Comparison of ENCODE assay signal across 34 mouse cellular contexts in genomic region chr8:6958086-6958485, GRCm38 (mm10).
"Had no signal": no experiment of that assay in that cellular context is flagged by ENCODE, and none has a peak within 500 bp of the region (broad histone marks: within the 10 kb centered on the region; RNA-seq: fewer than 3 reads in every experiment).

No protein-coding gene starts in this region.

- H3K36me3 ChIP-seq: heart, embryonic 10.5 days; heart, embryonic 12.5 days; heart, embryonic 13.5 days; heart, embryonic 15.5 days; hindbrain, embryonic 10.5 days; hindbrain, embryonic 12.5 days; hindbrain, embryonic 13.5 days; hindbrain, embryonic 15.5 days; intestine, embryonic 15.5 days; kidney, embryonic 15.5 days had no signal

- H3K27me3 ChIP-seq: heart, embryonic 12.5 days; heart, embryonic 13.5 days; heart, embryonic 15.5 days; hindbrain, embryonic 12.5 days; hindbrain, embryonic 13.5 days; hindbrain, embryonic 15.5 days; intestine, embryonic 15.5 days; kidney, embryonic 15.5 days had no signal

- H3K4me1 ChIP-seq: heart, embryonic 10.5 days; heart, embryonic 12.5 days; heart, embryonic 13.5 days; heart, embryonic 15.5 days; hindbrain, embryonic 10.5 days; hindbrain, embryonic 12.5 days; hindbrain, embryonic 13.5 days; hindbrain, embryonic 15.5 days; intestine, embryonic 15.5 days; kidney, embryonic 15.5 days had no signal

- H3K4me3 ChIP-seq: heart, embryonic 10.5 days; heart, embryonic 12.5 days; heart, embryonic 13.5 days; heart, embryonic 15.5 days; hindbrain, embryonic 10.5 days; hindbrain, embryonic 12.5 days; hindbrain, embryonic 13.5 days; hindbrain, embryonic 15.5 days; intestine, embryonic 15.5 days; kidney, embryonic 15.5 days; layer of hippocampus, adult 2 months had no signal

- H3K4me2 ChIP-seq: heart, embryonic 11.5 days; heart, embryonic 12.5 days; heart, embryonic 13.5 days; heart, embryonic 15.5 days; hindbrain, embryonic 12.5 days; hindbrain, embryonic 13.5 days; hindbrain, embryonic 14.5 days; hindbrain, embryonic 15.5 days; intestine, embryonic 15.5 days; kidney, embryonic 15.5 days had no signal

- H3K27ac ChIP-seq: heart, embryonic 10.5 days; heart, embryonic 13.5 days; heart, embryonic 15.5 days; hindbrain, embryonic 10.5 days; hindbrain, embryonic 12.5 days; hindbrain, embryonic 13.5 days; hindbrain, embryonic 14.5 days; hindbrain, embryonic 15.5 days; hindbrain, postnatal 0 days; intestine, embryonic 15.5 days; kidney, embryonic 15.5 days; kidney, postnatal 0 days; layer of hippocampus, adult 2 months had no signal

- H3K9ac ChIP-seq: heart, embryonic 12.5 days; heart, embryonic 13.5 days; heart, embryonic 15.5 days; hindbrain, embryonic 12.5 days; hindbrain, embryonic 13.5 days; hindbrain, embryonic 14.5 days; hindbrain, embryonic 15.5 days; intestine, embryonic 15.5 days; kidney, embryonic 15.5 days had no signal

- DNase-seq: heart, postnatal 10 days; heart, postnatal 14 days; heart, postnatal 36 days; heart, postnatal 4 days; kidney, adult 11 months; kidney, adult 18-20 months; kidney, adult 2 months; kidney, adult 8-10 months; kidney, adult 9 months; kidney, postnatal 10 days; kidney, postnatal 14 days; kidney, postnatal 25 days; kidney, postnatal 36 days; kidney, postnatal 4 days; layer of hippocampus, adult 9-11 months; layer of hippocampus, postnatal 36 days had no signal

- ATAC-seq: hindbrain, embryonic 16.5 days; hindbrain, postnatal 0 days; inflammation-experienced regulatory T-cells, adult 6 months; intestine, embryonic 15.5 days; intestine, embryonic 16.5 days had no signal

- H3K9me3 ChIP-seq: heart, embryonic 10.5 days; heart, embryonic 12.5 days; heart, embryonic 13.5 days; heart, embryonic 15.5 days; hindbrain, embryonic 10.5 days; hindbrain, embryonic 12.5 days; hindbrain, embryonic 13.5 days; hindbrain, embryonic 15.5 days; intestine, embryonic 15.5 days; kidney, embryonic 15.5 days had no signal
